Mouse (Mus musculus): ENCODE measurements around the gene Ssr2. TPM values are rescaled to one million over a fixed set of nuclear protein-coding genes. Genes with fewer than 3 reads are reported as not detected.

Ssr2 gene
- total and polyA plus RNA-seq, 2 experiments: 90.0 to 176 TPM

GRCm38 (mm10) chr3:88552082-88552645, 23.5 kb upstream of the Ssr2 start:
- WGBS: 5% methylated on average over 16 of the region's 16 CpGs
- H3K4me3 ChIP-seq (ENCODE audit: insufficient read depth, low read depth, low read length): peak overlapping the region; percentile 73
- no peak for TF ChIP-seq POLR2A (IDR thresholded peaks at IDR 0.05; ENCODE audit: extremely low read depth, insufficient read depth, low read length)
- peaks cover 4% of the 10 kb centered on the region; the same call in 1 of the 2 replicates for H3K36me3 ChIP-seq (ENCODE audit: control insufficient read depth, insufficient read depth, low read length)
- no peaks in the 10 kb centered on the region for H3K27me3 ChIP-seq (ENCODE audit: control insufficient read depth, insufficient read depth, low read length)
- H3K4me1 ChIP-seq (ENCODE audit: control insufficient read depth, insufficient read depth, low read length): peaks cover 6% of the 10 kb centered on the region
- peaks cover 10% of the 10 kb centered on the region; the same call in 1 of the 2 replicates for H3K79me2 ChIP-seq (ENCODE audit: control insufficient read depth, insufficient read depth, low read length)
- peak overlapping the region; percentile 84 for H3K27ac ChIP-seq (replicated peaks; ENCODE audit: insufficient read depth, low read depth, low read length)
- no peak for DNase-seq (ENCODE audit: extremely low read depth, low read depth, low spot score)
- peak overlapping the region; percentile 71 for H3K9ac ChIP-seq (ENCODE audit: low read depth, low read length)

GRCm38 (mm10) chr3:88552676-88553524, 22.8 kb upstream of the Ssr2 start, which contains the start of gene Lamtor2:
Gene Lamtor2 (minus strand): TSS chr3:88553074.
- under 1% methylated on average over 48 of the region's 48 CpGs for WGBS
- Histone ChIP-seq H3K27ac (replicated peaks; ENCODE audit: insufficient read depth, low read depth, low read length) (peak within 1 kb of the TSS; percentile 96), H3K4me1 (ENCODE audit: control insufficient read depth, insufficient read depth, low read length) (peaks cover 6% of the 10 kb centered on the region), H3K27me3 (ENCODE audit: control insufficient read depth, insufficient read depth, low read length) (no peaks in the 10 kb centered on the region), H3K79me2 (ENCODE audit: control insufficient read depth, insufficient read depth, low read length) (peaks cover 10% of the 10 kb centered on the region; the same call in 1 of the 2 replicates), H3K9ac (ENCODE audit: low read depth, low read length) (peak within 1 kb of the TSS; percentile 93), H3K4me3 (ENCODE audit: insufficient read depth, low read depth, low read length) (peak within 1 kb of the TSS; percentile 80), H3K36me3 (ENCODE audit: control insufficient read depth, insufficient read depth, low read length) (peaks cover 4% of the 10 kb centered on the region; the same call in 1 of the 2 replicates)
- peak; percentile 96 for DNase-seq (ENCODE audit: extremely low read depth, low read depth, low spot score)
- TF ChIP-seq POLR2A (IDR thresholded peaks at IDR 0.05; ENCODE audit: extremely low read depth, insufficient read depth, low read length) (peak; percentile 69), CTCF (IDR thresholded peaks at IDR 0.05; ENCODE audit: low read depth, low read length) (no peak)

GRCm38 (mm10) chr3:88553525-88553879, 22.2 kb upstream of the Ssr2 start, which contains the start of gene Ubqln4:
Gene Ubqln4 (plus strand): TSS chr3:88553758.
- under 1% methylated on average over 35 of the region's 37 CpGs for WGBS
- Histone ChIP-seq H3K4me3 (ENCODE audit: insufficient read depth, low read depth, low read length) (peak within 1 kb of the TSS; percentile 80), H3K9ac (ENCODE audit: low read depth, low read length) (peak within 1 kb of the TSS; percentile 93), H3K27me3 (ENCODE audit: control insufficient read depth, insufficient read depth, low read length) (no peaks in the 10 kb centered on the region), H3K4me1 (ENCODE audit: control insufficient read depth, insufficient read depth, low read length) (peaks cover 6% of the 10 kb centered on the region), H3K27ac (replicated peaks; ENCODE audit: insufficient read depth, low read depth, low read length) (peak within 1 kb of the TSS; percentile 96), H3K79me2 (ENCODE audit: control insufficient read depth, insufficient read depth, low read length) (peaks cover 10% of the 10 kb centered on the region; the same call in 1 of the 2 replicates), H3K36me3 (ENCODE audit: control insufficient read depth, insufficient read depth, low read length) (peaks cover 7% of the 10 kb centered on the region; the same call in 1 of the 2 replicates)
- peak; percentile 65 for DNase-seq (ENCODE audit: extremely low read depth, low read depth, low spot score)
- TF ChIP-seq POLR2A (IDR thresholded peaks at IDR 0.05; ENCODE audit: extremely low read depth, insufficient read depth, low read length): peak; percentile 45
- TF ChIP-seq CTCF (IDR thresholded peaks at IDR 0.05; ENCODE audit: low read depth, low read length): peak; percentile 76

GRCm38 (mm10) chr3:88553880-88554586, 21.6 kb upstream of the Ssr2 start:
- Histone ChIP-seq H3K27ac (replicated peaks; ENCODE audit: insufficient read depth, low read depth, low read length) (peak overlapping the region; percentile 62), H3K4me1 (ENCODE audit: control insufficient read depth, insufficient read depth, low read length) (peaks cover 6% of the 10 kb centered on the region), H3K9ac (ENCODE audit: low read depth, low read length) (peak overlapping the region; percentile 89), H3K27me3 (ENCODE audit: control insufficient read depth, insufficient read depth, low read length) (no peaks in the 10 kb centered on the region), H3K4me3 (ENCODE audit: insufficient read depth, low read depth, low read length) (peak overlapping the region; percentile 80), H3K36me3 (ENCODE audit: control insufficient read depth, insufficient read depth, low read length) (peaks cover 9% of the 10 kb centered on the region; the same call in 1 of the 2 replicates), H3K79me2 (ENCODE audit: control insufficient read depth, insufficient read depth, low read length) (peaks cover 10% of the 10 kb centered on the region; the same call in 1 of the 2 replicates)
- under 1% methylated on average over 41 of the region's 41 CpGs for WGBS
- peak; percentile 56 for DNase-seq (ENCODE audit: extremely low read depth, low read depth, low spot score)
- TF ChIP-seq CTCF (IDR thresholded peaks at IDR 0.05; ENCODE audit: low read depth, low read length): no peak
- no peak for TF ChIP-seq POLR2A (IDR thresholded peaks at IDR 0.05; ENCODE audit: extremely low read depth, insufficient read depth, low read length)

- H3K27ac ChIP-seq (replicated peaks; ENCODE audit: insufficient read depth, low read depth, low read length): no peak overlapping the region
- no peaks in the 10 kb centered on the region for H3K27me3 ChIP-seq (ENCODE audit: control insufficient read depth, insufficient read depth, low read length)
- WGBS: 95% methylated on average over 5 of the region's 5 CpGs
- H3K36me3 ChIP-seq (ENCODE audit: control insufficient read depth, insufficient read depth, low read length): peaks cover 15% of the 10 kb centered on the region; the same call in 1 of the 2 replicates
- no peak for DNase-seq (ENCODE audit: extremely low read depth, low read depth, low spot score)
- TF ChIP-seq CTCF (IDR thresholded peaks at IDR 0.05; ENCODE audit: low read depth, low read length): no peak
- TF ChIP-seq POLR2A (IDR thresholded peaks at IDR 0.05; ENCODE audit: extremely low read depth, insufficient read depth, low read length): no peak
- H3K9ac ChIP-seq (ENCODE audit: low read depth, low read length): no peak overlapping the region
- no peak overlapping the region for H3K4me3 ChIP-seq (ENCODE audit: insufficient read depth, low read depth, low read length)
- H3K4me1 ChIP-seq (ENCODE audit: control insufficient read depth, insufficient read depth, low read length): peaks cover 6% of the 10 kb centered on the region
- H3K79me2 ChIP-seq (ENCODE audit: control insufficient read depth, insufficient read depth, low read length): peaks cover 10% of the 10 kb centered on the region; the same call in 1 of the 2 replicates
Observed at GRCm38 (mm10) chr3:88555069-88555605, 20.5 kb upstream of the Ssr2 start.

All from liver, adult 2 months (tissue).